Mouse (Mus musculus): ENCODE results near the gene Zan.

Zan gene

GRCm38 (mm10) chr5:137414253-137414652, 62.6 kb downstream of the Zan start:
- DNase-seq (ENCODE audit: low spot score) = no peak

GRCm38 (mm10) chr5:137411235-137411634, 65.6 kb downstream of the Zan start:
- no peak for DNase-seq (ENCODE audit: low spot score)

GRCm38 (mm10) chr5:137410549-137410948, 66.3 kb downstream of the Zan start:
- no peak for DNase-seq (ENCODE audit: low spot score)

GRCm38 (mm10) chr5:137410066-137410465, 66.8 kb downstream of the Zan start:
- DNase-seq (ENCODE audit: low spot score) = no peak

DNA sequence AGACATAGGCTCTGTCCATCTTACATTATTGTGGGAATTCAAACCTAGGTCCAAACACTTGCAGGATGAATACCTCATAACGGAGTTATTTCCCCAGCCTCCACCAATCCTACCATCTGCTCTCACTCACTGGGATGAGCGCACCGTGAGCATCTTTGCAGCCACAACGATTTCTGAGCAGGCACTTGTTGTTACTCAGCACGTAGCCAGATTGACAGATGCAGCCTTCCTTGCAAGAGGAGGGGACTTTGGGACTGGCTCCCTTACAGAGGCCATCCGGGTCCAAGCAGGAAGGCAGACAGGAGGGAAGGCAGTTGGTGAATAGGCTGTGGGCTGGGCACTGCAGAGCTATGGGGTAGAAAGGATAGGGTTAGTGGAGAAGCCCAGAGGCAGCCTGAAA, 67.4 kb downstream of the Zan start:
- DNase-seq (ENCODE audit: low spot score) = no peak

DNA sequence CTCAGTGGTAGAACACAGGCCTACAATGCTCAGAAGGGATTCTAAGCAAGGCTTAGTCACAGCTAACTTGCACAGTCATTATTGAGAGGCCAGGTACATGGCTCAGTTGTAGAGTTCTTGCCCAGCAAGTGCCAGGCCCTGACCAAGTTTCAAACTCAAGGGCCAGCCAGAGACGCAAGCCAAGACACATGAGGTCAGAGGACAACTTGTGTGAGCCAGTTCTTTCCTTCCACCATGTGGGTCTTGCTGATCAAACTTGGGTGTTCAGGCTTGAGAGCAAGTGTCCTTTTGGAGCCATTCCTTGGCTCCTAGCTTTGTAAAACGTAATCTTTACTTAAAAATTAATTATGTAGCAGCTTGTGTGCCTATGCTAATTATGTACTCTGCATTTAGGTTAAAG, 72.8 kb downstream of the Zan start:
- DNase-seq (ENCODE audit: low spot score) = no peak

DNA sequence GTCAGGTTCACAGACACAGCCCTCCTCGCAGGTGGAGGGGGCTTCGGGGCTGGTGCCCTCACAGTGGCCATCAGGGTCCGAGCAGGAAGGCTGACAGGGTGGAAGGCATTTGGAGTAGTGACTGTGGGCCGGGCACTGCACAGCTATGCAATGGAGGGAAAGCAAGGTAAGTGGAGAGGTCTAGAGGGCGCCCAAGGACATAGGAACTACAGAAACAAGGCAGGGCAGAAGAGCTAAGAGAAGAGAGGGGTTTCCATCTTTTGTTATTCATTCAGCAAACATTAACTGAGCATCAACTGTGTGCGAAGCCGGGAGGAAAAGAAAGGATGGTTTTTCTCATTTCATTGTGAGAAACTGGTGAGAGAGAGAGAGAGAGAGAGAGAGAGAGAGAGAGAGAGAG, 82.4 kb downstream of the Zan start:
- DNase-seq (ENCODE audit: low spot score) = no peak

- DNase-seq (ENCODE audit: low spot score) = no peak
These were observed 85.2 kb downstream of the Zan start for GRCm38 (mm10) chr5:137391641-137392040.

DNA sequence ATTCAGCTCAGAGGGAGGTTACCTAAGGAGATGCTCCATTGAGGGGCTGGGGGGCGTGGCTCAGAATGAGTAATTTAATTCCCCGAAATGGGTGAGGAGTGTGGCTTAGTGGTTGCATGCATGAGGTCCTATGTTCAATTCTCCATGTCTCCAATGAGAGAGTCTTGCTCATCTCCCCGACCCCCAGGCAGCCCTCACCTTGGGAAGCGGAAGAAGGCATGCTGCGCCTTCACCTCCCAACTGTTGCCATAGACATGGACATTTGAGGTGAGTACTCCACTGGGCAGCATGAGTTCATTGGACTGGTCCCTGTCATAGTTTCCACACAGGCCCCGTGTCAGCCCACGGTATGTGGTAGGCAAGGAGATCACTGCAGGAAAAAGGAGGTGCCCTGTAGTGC, 90.2 kb downstream of the Zan start:
- DNase-seq (ENCODE audit: low spot score) = no peak

DNA sequence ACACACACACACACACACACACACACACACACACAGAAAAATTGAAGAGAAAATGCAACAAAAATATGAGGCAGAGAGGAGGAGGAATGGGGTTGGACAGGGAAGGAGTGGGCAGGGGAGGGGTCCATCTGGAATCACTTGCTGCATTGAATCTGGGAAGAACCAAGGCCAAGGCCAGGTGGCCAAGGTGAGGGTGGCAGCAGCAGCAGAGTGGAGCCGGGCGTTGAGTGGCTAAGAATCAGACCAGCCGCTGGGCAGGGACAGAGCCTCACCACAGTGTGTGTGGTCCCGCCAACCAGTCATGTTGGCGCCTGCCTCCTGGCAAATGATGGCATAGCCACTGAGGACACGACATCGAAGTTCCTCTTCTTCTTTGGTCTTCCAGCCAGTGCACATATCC, 93.4 kb downstream of the Zan start:
- DNase-seq (ENCODE audit: low spot score) = no peak

DNA sequence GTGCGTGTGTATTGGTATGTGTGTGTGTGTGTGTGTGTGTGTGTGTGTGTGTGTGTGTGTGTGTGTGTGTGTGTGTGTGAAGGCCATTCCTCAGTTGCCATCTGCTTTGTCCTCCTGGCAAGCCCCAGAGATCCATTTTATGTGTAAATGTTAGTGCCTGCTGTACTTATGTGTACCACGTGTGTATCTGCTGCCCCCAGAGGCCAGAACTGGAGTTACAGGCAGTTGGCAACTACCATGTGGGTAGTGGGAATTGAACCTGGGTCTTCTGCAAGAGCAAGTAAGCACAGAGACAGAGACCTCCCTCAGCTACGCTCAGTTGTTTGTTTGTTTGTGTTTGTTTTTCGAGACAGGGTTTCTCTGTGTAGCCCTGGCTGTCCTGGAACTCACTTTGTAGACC, 95.7 kb downstream of the Zan start:
- peak; percentile 83 for DNase-seq (ENCODE audit: low spot score)

DNA sequence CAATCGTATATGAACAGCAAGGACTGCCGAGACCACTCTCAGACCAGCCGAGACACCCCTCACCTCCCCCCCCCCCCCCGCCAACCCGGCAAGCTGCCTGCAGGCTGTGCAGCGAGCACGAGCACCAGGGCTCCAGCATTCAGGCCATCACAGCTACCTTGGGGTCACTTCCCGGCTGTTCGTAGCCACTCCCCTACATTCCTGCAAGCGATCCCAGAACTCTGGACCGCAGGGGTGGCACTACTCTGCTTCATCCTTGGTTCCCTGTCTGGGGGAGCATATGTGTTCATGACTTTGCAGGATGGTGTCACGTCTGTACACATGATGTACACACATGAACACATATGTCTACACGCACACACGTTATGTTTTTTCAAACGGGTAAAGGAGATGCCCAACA, 99.3 kb downstream of the Zan start:
- DNase-seq (ENCODE audit: low spot score) = peak; percentile 32

- DNase-seq (ENCODE audit: low spot score) = peak; percentile 30
These were observed 99.7 kb downstream of the Zan start for GRCm38 (mm10) chr5:137377176-137377575.

GRCm38 (mm10) chr5:137376722-137377121, 100.1 kb downstream of the Zan start:
- DNase-seq (ENCODE audit: low spot score) = peak; percentile 54

- DNase-seq (ENCODE audit: low spot score) = peak; percentile 56
These were observed 100.7 kb downstream of the Zan start for GRCm38 (mm10) chr5:137376198-137376597.

DNA sequence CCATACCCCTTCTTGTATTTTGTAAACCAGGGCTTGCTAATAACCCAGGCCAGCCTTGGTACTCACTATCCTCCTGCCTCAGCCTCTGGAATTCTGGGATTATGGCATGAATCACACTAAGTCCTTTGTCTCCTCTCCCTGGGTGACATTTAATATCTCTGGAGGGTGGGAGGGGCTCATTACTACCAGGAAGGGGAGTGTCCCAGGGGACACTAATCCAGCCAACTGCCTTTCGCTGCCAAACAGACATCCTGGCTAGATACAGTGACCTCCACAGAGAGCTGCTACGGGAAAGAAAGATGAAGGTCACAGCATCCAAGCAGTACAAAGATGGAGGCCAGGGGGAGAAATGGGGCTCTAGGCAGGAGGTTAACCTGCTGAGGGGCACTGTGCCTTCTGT, 101.2 kb downstream of the Zan start:
- DNase-seq (ENCODE audit: low spot score) = no peak

DNA sequence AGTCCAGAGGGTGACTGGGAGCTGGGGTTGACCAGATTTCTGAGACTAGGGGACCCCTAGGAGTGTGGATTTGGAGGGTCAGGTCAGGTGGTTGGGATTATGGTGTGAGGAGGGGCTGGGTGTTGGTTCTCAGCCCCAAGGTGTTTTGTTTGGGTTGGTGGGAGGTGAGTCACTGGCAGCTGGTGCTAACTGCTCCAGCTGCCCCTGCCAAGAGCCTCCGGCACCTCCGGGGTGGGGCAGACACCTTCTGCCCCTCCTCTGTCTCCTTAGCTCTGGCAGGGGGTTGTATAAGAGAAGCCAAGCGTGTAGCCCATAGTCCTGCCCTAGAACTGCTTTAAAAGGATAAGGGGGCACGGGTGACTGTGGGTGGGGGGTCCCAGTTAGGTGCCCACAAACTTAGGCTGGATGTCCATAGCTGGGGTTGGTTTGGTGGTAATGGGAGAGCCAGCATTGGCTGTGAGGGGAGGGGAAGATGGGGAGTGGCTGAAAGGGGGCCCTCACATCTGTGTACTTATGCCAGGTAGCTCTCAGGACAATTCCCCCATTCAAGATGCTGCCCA, 102.3 kb downstream of the Zan start:
- DNase-seq (ENCODE audit: low spot score) = no peak

GRCm38 (mm10) chr5:137373371-137373950, 103.4 kb downstream of the Zan start:
- no peak for DNase-seq (ENCODE audit: low spot score)

GRCm38 (mm10) chr5:137369665-137370064, 107.2 kb downstream of the Zan start:
- no peak for DNase-seq (ENCODE audit: low spot score)

DNA sequence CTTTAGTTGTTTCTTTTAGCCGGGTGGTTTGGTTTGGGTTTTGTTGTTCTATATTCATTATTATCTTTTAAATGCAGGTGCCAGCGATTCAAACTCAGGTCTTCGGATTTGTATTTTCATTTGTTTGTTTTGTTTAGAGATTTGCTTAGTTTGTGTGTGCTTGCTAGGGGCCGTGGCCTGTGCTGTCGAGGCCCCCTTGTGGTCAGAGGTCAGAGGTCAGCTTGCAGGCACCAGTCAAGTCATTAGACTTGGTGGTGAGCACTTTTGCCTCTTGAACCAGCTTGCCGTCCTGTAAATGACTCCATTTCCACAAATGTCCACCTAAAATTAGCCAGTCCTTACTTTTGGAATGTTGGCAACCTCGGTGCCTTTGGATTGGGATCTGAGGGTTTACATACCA, 118.5 kb downstream of the Zan start:
- peak; percentile 63 for DNase-seq (ENCODE audit: low spot score)

- no peak for DNase-seq (ENCODE audit: low spot score)
These were observed 122.8 kb downstream of the Zan start for GRCm38 (mm10) chr5:137354091-137354490.

DNA sequence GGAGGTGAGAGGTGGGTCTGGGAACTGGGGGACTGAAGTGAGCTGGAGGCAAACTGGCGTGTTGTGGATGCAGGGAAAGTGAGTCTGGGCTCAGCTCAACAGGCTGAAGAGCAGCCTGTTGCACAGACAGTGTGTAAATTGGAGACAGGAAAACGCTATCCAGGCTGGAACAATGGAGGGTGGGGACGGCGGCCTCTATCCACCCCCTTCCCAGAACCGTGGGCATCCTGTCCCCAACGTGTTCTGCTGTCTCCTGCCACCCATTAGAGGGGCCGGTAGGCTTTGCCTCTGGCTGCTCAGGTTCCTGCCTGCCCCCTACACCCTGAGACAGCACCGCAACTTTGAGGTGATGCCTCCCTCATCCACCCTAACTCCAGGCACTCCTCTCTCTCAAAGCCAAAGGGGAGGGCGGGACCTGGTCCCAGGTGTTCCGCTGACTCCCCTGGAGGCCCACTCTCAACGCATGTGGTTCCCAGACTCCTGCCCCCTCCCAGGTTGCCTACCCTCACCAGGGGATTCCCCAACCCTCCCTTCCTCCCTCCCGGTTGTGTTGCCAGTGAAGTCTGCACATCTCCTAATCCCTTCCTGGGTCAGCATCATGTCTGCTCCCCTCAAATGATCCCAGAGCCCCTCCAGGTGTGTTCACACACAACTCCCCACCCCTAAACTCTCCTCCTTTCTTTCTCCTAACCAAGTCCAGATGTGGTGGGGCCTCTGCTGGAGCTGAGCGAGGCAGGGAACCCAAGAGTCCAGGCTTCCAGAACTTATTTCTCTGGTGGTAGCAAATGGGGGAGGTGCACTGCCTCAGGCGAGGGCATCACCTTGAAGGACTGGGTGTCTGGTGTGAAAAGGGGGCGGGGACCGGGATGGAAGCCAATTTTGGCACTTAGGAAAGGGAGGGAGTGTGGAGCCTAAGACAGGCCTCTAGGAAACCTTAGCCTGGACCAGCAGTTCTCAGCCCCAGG, 124.6 kb downstream of the Zan start:
- no peak for DNase-seq (ENCODE audit: low spot score)

GRCm38 (mm10) chr5:137351394-137351793, 125.5 kb downstream of the Zan start:
- no peak for DNase-seq (ENCODE audit: low spot score)
